Mouse (Mus musculus) midbrain, embryonic 10.5 days (tissue): ENCODE results near the gene Ceacam19. TPM values are rescaled to one million over a fixed set of nuclear protein-coding genes. Genes with fewer than 3 reads are reported as not detected.

Source experiments
- DNase-seq: peaks from one replicate; pipeline ENCODE4 v3.0.0-alpha.2; 2017; ENCODE audit warnings: low spot score
- H3K27ac ChIP-seq: fragments of 300-500 bp; sonication (generic); replicated peaks from 2 replicates; pipeline ENCODE4 v1.5.1; 2016; ENCODE audit warnings: mild to moderate bottlenecking
- H3K27me3 ChIP-seq: fragments of 300-500 bp; sonication (generic); 2 replicates; pipeline ENCODE4 v1.6.1; 2016; ENCODE audit warnings: low read depth, mild to moderate bottlenecking; ENCODE audit not compliant: poor library complexity, severe bottlenecking
- H3K36me3 ChIP-seq: fragments of 300-500 bp; sonication (generic); 2 replicates; pipeline ENCODE4 v1.6.1; 2016; ENCODE audit warnings: mild to moderate bottlenecking, moderate library complexity
- H3K4me1 ChIP-seq: fragments of 300-500 bp; sonication (generic); 2 replicates; pipeline ENCODE4 v1.6.1; 2016
- H3K4me3 ChIP-seq: fragments of 300-500 bp; sonication (generic); 2 replicates; pipeline ENCODE4 v1.5.1; 2016; ENCODE audit warnings: mild to moderate bottlenecking, moderate library complexity
- H3K9me3 ChIP-seq: fragments of 300-500 bp; sonication (generic); replicated peaks from 2 replicates; pipeline ENCODE4 v1.6.1; 2016; ENCODE audit warnings: mild to moderate bottlenecking
- WGBS: fragments of 180-500 bp; shearing (Covaris S2); methylation state at CpG from one replicate; pipeline ENCODE4 v1.1.7; 2016; 5-methylcytosine and 5-hydroxymethylcytosine counted together
- polyA plus RNA-seq: library from polyadenylated mRNA; unstranded; fragments of >200 nt; fragmentation: Nextera tagmentation; extraction: Ambion mirVana; gene quantifications from 2 replicates; pipeline ENCODE4 v1.2.1, GENCODE M21; 2016

Gene Ceacam19
- polyA plus RNA-seq, 1 experiment from 2014 or later = not detected

GRCm38 (mm10) chr7:19871943-19872601 is 15.7 kb downstream of the Ceacam19 start:
- Histone ChIP-seq H3K4me1 (no peaks in the 10 kb centered on the region), H3K4me3 (no peak overlapping the region), H3K27me3 (no peaks in the 10 kb centered on the region), H3K9me3 (peaks cover 8% of the 10 kb centered on the region; the same call in 1 of the 2 replicates), H3K36me3 (no peaks in the 10 kb centered on the region), H3K27ac (no peak overlapping the region)
- no peak for DNase-seq
- 40% methylated on average over 5 of the region's 5 CpGs for WGBS

DNA sequence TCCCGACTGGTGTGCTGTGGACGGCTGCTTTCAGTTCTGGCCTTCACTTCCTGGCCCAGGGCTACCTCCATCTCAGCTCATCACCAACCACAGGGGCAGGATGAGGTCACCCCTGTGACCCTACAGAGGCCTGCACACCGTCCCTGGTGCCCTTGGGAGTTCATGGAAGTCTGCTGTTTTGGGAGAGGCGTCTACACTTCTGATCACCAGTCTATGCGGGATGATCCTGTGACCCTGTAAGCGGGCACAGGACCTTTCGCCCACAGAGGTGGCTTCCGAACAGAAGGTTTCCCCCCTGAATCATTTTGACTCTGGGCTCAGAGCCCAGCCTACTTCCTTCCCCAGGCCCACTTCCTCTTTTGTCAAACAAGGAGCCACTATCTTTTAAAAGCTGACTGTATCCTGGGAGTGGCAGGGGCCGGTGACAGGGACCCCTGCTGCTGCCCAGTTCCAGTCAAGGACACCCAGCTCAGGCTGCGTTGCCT is 16.6 kb downstream of the Ceacam19 start:
- no peaks in the 10 kb centered on the region for H3K27me3 ChIP-seq
- no peak for DNase-seq
- peaks cover 11% of the 10 kb centered on the region; the same call in 1 of the 2 replicates for H3K9me3 ChIP-seq
- no peaks in the 10 kb centered on the region for H3K4me1 ChIP-seq
- 75% methylated on average over 10 of the region's 10 CpGs for WGBS
- no peak overlapping the region for H3K4me3 ChIP-seq
- H3K27ac ChIP-seq = no peak overlapping the region
- H3K36me3 ChIP-seq = no peaks in the 10 kb centered on the region

- no peak for DNase-seq
- no peaks in the 10 kb centered on the region for H3K4me1 ChIP-seq
- no peaks in the 10 kb centered on the region for H3K36me3 ChIP-seq
- H3K4me3 ChIP-seq = no peak overlapping the region
- WGBS = 90% methylated on average over 16 of the region's 16 CpGs
- no peak overlapping the region for H3K27ac ChIP-seq
- H3K27me3 ChIP-seq = no peaks in the 10 kb centered on the region
- peaks cover 8% of the 10 kb centered on the region; the same call in 1 of the 2 replicates for H3K9me3 ChIP-seq
Measured at GRCm38 (mm10) chr7:19867751-19868399, 19.9 kb downstream of the Ceacam19 start.

- no peak overlapping the region for H3K27ac ChIP-seq
- H3K36me3 ChIP-seq = no peaks in the 10 kb centered on the region
- no peak for DNase-seq
- no peaks in the 10 kb centered on the region for H3K4me1 ChIP-seq
- peaks cover 8% of the 10 kb centered on the region; the same call in 1 of the 2 replicates for H3K9me3 ChIP-seq
- H3K27me3 ChIP-seq = no peaks in the 10 kb centered on the region
- 93% methylated on average over 6 of the region's 6 CpGs for WGBS
- no peak overlapping the region for H3K4me3 ChIP-seq
Measured at GRCm38 (mm10) chr7:19866490-19866889, 21.3 kb downstream of the Ceacam19 start.

DNA sequence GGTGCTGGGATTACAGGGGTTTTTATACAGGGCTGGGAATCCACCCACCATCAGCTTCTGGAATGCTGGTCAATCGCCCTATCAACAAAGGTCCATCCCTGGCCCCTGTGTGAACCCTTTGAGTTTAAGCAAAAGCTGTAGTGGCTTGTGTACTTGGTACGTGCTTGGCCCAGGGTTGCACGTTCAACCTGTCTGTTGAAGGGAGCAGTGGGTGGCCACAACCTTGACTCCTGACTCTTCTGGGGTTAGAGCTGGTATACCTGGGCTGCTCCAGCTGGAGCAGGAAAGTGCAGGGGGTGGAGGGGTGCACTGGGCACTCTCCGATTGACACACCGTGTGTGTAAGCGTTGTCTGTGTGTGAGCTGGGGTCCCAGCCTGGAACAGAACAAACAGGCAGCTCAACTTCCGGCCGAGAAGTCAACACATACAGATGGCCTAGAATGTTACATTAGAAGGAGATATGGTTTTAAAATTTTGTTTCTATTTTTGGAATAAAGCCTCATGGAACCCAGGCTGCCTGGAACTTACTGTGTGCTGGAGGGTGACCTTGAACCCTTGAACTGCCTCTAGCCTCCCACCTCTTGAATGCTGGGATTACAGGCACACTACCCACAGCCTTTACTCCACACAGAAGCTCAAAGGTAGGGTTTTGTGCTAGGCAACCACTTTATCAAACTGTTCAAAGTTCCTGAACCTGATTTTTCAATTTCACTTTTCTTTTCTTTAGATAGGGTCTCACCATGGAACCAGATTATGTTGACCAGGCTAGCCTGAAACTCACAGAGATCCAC is 22.3 kb downstream of the Ceacam19 start:
- WGBS = 82% methylated on average over 8 of the region's 8 CpGs
- H3K36me3 ChIP-seq = no peaks in the 10 kb centered on the region
- no peak for DNase-seq

DNA sequence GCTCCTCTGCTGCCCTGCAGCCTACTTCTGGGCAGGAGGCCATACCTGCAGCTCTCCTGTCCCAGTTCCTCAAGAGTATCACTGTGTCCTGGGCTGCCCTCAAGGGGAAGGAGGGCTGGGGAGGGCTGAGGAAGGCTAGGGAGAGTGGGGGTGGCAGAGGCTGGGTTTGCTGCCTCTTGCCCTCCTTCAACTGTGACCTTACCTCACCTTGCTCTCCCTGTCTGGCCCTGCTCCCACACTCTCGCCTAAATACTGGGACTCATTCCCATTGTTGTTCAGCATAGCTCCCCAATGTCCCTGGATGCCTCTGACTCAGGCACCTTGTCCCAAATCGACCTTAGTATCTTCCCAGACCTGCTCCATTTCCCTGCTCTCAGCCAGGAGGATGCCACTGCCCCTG is 23.5 kb downstream of the Ceacam19 start:
- Histone ChIP-seq H3K27me3 (no peaks in the 10 kb centered on the region), H3K27ac (no peak overlapping the region), H3K36me3 (no peaks in the 10 kb centered on the region), H3K4me1 (no peaks in the 10 kb centered on the region), H3K9me3 (peaks cover 8% of the 10 kb centered on the region; the same call in 1 of the 2 replicates), H3K4me3 (no peak overlapping the region)
- DNase-seq = no peak
- 40% methylated on average over 2 of the region's 2 CpGs for WGBS

More for the DNA sequence above, 22.3 kb downstream of the Ceacam19 start:
- Histone ChIP-seq H3K9me3 (peaks cover 8% of the 10 kb centered on the region; the same call in 1 of the 2 replicates), H3K4me1 (no peaks in the 10 kb centered on the region), H3K4me3 (no peak overlapping the region), H3K27ac (no peak overlapping the region), H3K27me3 (no peaks in the 10 kb centered on the region)

GRCm38 (mm10) chr7:19861199-19861598 is 26.6 kb downstream of the Ceacam19 start, which contains the start of gene Ceacam16:
Gene Ceacam16, minus strand, starts transcription at chr7:19861299.
- no peaks in the 10 kb centered on the region; the same call in 1 of the 2 replicates for H3K9me3 ChIP-seq
- no peak within 1 kb of the TSS for H3K4me3 ChIP-seq
- no peaks in the 10 kb centered on the region for H3K27me3 ChIP-seq
- no peaks in the 10 kb centered on the region for H3K4me1 ChIP-seq
- 82% methylated on average over 9 of the region's 9 CpGs for WGBS
- no peak within 1 kb of the TSS for H3K27ac ChIP-seq
- no peaks in the 10 kb centered on the region for H3K36me3 ChIP-seq
- no peak for DNase-seq

- DNase-seq = no peak
- Histone ChIP-seq H3K27me3 (no peaks in the 10 kb centered on the region), H3K27ac (no peak overlapping the region), H3K36me3 (no peaks in the 10 kb centered on the region), H3K9me3 (peaks cover 3% of the 10 kb centered on the region; the same call in 1 of the 2 replicates), H3K4me3 (no peak overlapping the region), H3K4me1 (no peaks in the 10 kb centered on the region)
- WGBS = 73% methylated on average over 10 of the region's 10 CpGs
Measured at GRCm38 (mm10) chr7:19859740-19860139, 28.0 kb downstream of the Ceacam19 start.

DNA sequence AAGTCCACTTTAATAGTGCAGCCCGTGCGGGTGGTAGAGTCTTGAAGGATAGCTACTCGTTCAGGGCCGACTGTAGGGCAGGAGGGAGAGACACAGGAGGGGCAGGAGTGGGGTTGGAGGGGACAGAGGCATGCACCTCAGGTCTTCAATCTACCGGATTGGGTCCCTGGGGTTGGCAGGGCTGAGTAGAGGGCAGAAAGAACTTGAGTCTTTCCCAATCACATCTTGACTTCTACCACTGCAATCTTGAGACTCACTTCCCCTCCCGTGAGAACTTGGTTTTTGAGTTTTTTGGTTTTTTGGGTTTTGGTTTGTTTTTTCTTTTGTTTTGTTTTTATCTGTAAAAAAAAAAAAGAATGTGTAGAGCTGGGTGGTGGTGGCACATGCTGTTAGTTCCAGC is 31.5 kb downstream of the Ceacam19 start:
- H3K4me1 ChIP-seq = peaks cover 7% of the 10 kb centered on the region
- no peak overlapping the region for H3K4me3 ChIP-seq
- DNase-seq = no peak
- no peak overlapping the region for H3K27ac ChIP-seq
- 88% methylated on average over 6 of the region's 6 CpGs for WGBS
- peaks cover 22% of the 10 kb centered on the region for H3K27me3 ChIP-seq
- H3K9me3 ChIP-seq = peaks cover 3% of the 10 kb centered on the region; the same call in 1 of the 2 replicates
- H3K36me3 ChIP-seq = no peaks in the 10 kb centered on the region

DNA sequence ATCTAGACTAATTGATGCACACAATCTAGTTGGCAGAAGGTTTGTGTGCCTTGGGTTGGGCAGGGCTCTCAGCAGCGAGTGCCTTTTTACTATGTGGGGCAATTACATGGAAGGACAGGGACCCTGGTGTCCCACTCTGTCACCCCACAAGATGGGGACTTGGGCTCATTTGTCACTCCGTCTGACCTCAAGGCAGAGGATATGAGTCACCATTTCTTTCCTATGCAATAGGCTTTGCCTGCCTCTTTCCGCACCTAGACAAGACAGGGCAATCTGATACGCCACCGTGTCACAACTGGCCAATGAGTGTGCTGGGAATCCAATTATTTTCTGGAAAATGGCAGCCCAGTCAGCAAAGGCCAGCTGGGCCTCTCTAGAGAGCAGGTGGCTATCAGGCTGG is 32.1 kb downstream of the Ceacam19 start:
- H3K4me1 ChIP-seq = peaks cover 7% of the 10 kb centered on the region
- no peak overlapping the region for H3K27ac ChIP-seq
- peaks cover 26% of the 10 kb centered on the region for H3K27me3 ChIP-seq
- no peaks in the 10 kb centered on the region for H3K36me3 ChIP-seq
- no peak overlapping the region for H3K4me3 ChIP-seq
- peaks cover 3% of the 10 kb centered on the region; the same call in 1 of the 2 replicates for H3K9me3 ChIP-seq
- DNase-seq = no peak
- WGBS = 78% methylated on average over 5 of the region's 5 CpGs

- H3K27ac ChIP-seq = no peak overlapping the region
- H3K4me1 ChIP-seq = peaks cover 7% of the 10 kb centered on the region
- no peaks in the 10 kb centered on the region for H3K36me3 ChIP-seq
- H3K9me3 ChIP-seq = peaks cover 3% of the 10 kb centered on the region; the same call in 1 of the 2 replicates
- H3K27me3 ChIP-seq = peaks cover 33% of the 10 kb centered on the region
- no peak overlapping the region for H3K4me3 ChIP-seq
- WGBS = 89% methylated on average over 20 of the region's 20 CpGs
- no peak for DNase-seq
Measured at GRCm38 (mm10) chr7:19853526-19853925, 34.2 kb downstream of the Ceacam19 start.

DNA sequence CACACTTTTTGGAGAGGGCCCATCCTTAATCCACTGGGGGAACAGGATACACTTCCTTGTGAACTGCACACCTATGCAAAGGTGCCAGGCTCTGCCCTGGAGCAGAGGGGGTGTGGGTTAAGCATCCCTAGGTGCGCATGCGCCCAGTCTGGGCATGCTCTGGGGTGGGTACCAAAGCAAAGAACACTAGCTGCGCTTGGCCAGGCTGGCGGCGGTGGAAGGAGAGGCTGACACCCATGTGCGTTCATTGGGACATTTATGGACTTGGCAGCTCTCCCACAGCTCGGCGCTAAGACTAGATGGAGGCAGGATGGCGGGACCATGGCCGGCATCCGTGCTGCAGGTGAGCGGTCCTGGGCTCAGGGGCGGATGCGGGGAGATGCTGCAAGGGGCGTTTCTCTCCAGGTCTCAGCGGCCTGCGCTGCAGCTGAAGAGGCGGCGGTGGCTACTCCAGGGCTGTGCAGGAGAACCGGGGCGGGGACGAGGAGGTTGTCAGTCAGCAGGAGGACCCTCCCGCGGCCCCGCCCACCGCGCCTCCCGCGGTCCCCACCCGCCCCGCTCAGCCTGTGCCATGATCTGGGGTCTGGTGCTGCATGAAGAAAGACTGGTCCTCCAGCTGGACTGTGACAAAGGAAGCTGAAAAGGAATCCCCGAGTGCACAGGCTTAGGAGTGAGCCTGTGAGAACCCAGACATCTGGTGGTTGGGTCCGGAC is 35.8 kb downstream of the Ceacam19 start, which contains the start of gene Gm19345:
TSS of gene Gm19345 (plus strand) at position 146 of the 713 bp plus-strand sequence.
- Histone ChIP-seq H3K27ac (0 out of 2 replicates have a peak within 1 kb of the TSS, but pooled peaks have one; percentile 39), H3K4me1 (peaks cover 16% of the 10 kb centered on the region), H3K4me3 (peak within 1 kb of the TSS; percentile 41), H3K27me3 (peaks cover 48% of the 10 kb centered on the region), H3K9me3 (0 out of 2 replicates have a peak, but pooled peaks cover 3% of the 10 kb centered on the region), H3K36me3 (no peaks in the 10 kb centered on the region)
- 4% methylated on average over 33 of the region's 33 CpGs for WGBS
- peak; percentile 53 for DNase-seq
